Comparison of ENCODE assay signal across 1 mouse cellular context in genomic region chr9:59667904-59668303, GRCm38 (mm10).
TF ChIP-seq lines count a peak whose summit lies in the region.

No protein-coding gene starts in this region.

TF ChIP-seq in MEL, 35 proteins besides CTCF, POLR2A, EP300 and RAD21:
- TF ChIP-seq ZC3H11A (IDR thresholded peaks at IDR 0.05; ENCODE audit: low read depth, low read length) (no peak), MXI1 (IDR thresholded peaks at IDR 0.05; ENCODE audit: low read depth, low read length) (peak; percentile 15; the same call in 1 of the 2 replicates), ZNF384 (IDR thresholded peaks at IDR 0.05; ENCODE audit: low read depth, low read length) (no peak), ELF1 (IDR thresholded peaks at IDR 0.05; ENCODE audit: low read depth, low read length) (no peak)
